Mouse (Mus musculus) neural tube, embryonic 14.5 days (tissue): ENCODE measurements around the gene Nktr. TPM values are rescaled to one million over a fixed set of nuclear protein-coding genes. Genes with fewer than 3 reads are reported as not detected.

ENCODE experiments used
- ATAC-seq: fragments of 200-750 bp; cut with Nextera tagmentation; 2 replicates; pipeline ENCODE4 v1.8.0; 2017; ENCODE audit warnings: low read depth, mild to moderate bottlenecking, moderate TSS enrichment, moderate library complexity
- H3K27ac ChIP-seq: fragments of 300-500 bp; sonication (generic); 2 replicates; pipeline ENCODE4 v1.5.1; 2014; ENCODE audit warnings: low read depth, mild to moderate bottlenecking, control low read depth, low read length, moderate library complexity, mixed read lengths
- H3K27me3 ChIP-seq: fragments of 300-500 bp; sonication (generic); 2 replicates; pipeline ENCODE4 v1.6.1; 2014; ENCODE audit warnings: low read length; ENCODE audit not compliant: control insufficient read depth, insufficient read depth
- H3K36me3 ChIP-seq: fragments of 300-500 bp; sonication (generic); 2 replicates; pipeline ENCODE4 v1.6.1; 2014; ENCODE audit warnings: low read length, mixed read lengths; ENCODE audit not compliant: control insufficient read depth, insufficient read depth
- H3K4me1 ChIP-seq: fragments of 300-500 bp; sonication (generic); 2 replicates; pipeline ENCODE4 v1.6.1; 2014; ENCODE audit warnings: low read length; ENCODE audit not compliant: control insufficient read depth, insufficient read depth
- H3K4me2 ChIP-seq: fragments of 300-500 bp; sonication (generic); 2 replicates; pipeline ENCODE4 v1.6.1; 2014; ENCODE audit warnings: mild to moderate bottlenecking, low read depth, low read length, control low read depth
- H3K4me3 ChIP-seq: fragments of 300-500 bp; sonication (generic); 2 replicates; pipeline ENCODE4 v1.5.1; 2014; ENCODE audit warnings: low read depth, low read length, control low read depth, mixed read lengths
- H3K9ac ChIP-seq: fragments of 300-500 bp; sonication (generic); replicated peaks from 2 replicates; pipeline ENCODE4 v1.6.1; 2014; ENCODE audit warnings: low read depth, mild to moderate bottlenecking, control low read depth, low read length, mixed read lengths
- H3K9me3 ChIP-seq: fragments of 300-500 bp; sonication (generic); 2 replicates; pipeline ENCODE4 v1.6.1; 2016; ENCODE audit warnings: low read length; ENCODE audit not compliant: control insufficient read depth
- WGBS: fragments of 180-500 bp; shearing (Covaris S2); extraction: QIAGEN DNeasy Blood & Tissue Kit; methylation state at CpG from one replicate; pipeline ENCODE4 v1.1.7; 2014; 5-methylcytosine and 5-hydroxymethylcytosine counted together
- polyA plus RNA-seq: library from polyadenylated mRNA; unstranded; fragments of >200 nt; fragmentation: Nextera tagmentation; extraction: Ambion mirVana; gene quantifications from 2 replicates; pipeline ENCODE4 v1.2.1, GENCODE M21; 2014

The Nktr gene
- polyA plus RNA-seq, 1 experiment from 2014 or later, result 82.9 TPM

DNA sequence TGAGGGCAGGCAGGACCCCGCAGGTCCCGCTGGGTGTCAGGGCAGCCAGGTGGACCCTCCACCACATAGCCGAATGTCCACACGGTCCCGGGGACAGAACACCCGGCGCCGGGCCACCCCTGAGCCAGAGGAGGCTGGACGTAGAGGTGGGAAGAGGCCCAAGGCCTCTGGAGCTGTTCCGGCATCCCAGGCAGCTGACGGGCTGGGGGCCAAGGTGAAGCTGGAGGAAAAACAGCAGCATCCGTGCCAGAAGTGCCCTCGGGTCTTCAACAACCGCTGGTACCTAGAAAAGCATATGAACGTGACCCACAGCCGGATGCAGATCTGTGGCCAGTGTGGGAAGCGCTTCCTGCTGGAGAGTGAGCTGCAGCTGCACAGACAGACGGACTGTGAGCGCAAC lies 44.7 kb downstream of the Nktr start:
- Histone ChIP-seq H3K9me3 (no peaks in the 10 kb centered on the region), H3K27me3 (no peaks in the 10 kb centered on the region), H3K9ac (no peak overlapping the region), H3K4me1 (peaks cover 16% of the 10 kb centered on the region), H3K27ac (no peak overlapping the region), H3K36me3 (peaks cover 55% of the 10 kb centered on the region), H3K4me3 (no peak overlapping the region), H3K4me2 (no peak overlapping the region)
- no peak for ATAC-seq
- 90% methylated on average over 19 of the region's 19 CpGs for WGBS

DNA sequence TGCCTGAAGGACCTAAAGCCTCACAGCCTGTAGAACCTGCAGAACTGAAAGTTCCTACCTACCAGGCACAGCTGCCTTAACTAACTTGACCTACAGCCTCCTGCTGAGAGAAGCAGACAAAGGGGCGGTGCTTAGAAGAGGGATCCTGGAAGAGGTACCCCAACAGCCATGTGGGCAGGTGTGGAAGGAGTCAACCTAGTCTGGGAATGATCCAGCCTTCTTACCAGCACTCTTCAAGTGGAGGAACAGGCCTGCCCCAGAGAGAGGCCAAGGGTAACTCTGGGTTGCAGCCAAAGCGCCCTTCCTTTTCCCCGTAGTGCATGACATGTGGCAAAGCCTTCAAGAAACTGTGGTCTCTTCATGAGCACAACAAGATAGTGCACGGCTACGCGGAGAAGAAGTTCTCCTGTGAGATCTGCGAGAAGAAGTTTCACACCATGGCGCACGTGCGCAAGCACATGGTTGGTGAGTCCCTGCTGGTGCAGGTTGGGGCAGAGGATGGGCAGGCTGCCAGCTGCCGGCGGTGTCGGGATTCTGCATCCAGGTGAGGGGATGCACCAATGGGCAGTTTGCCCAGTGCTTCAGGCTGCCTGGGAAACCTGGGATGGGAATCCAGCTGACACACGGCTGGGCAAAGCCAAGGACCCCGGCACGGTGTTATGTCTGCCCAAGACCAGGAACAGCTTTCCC lies 46.3 kb downstream of the Nktr start:
- ATAC-seq, result no peak
- Histone ChIP-seq H3K27ac (no peak overlapping the region), H3K4me3 (no peak overlapping the region), H3K9me3 (no peaks in the 10 kb centered on the region), H3K27me3 (no peaks in the 10 kb centered on the region), H3K9ac (no peak overlapping the region), H3K36me3 (peaks cover 60% of the 10 kb centered on the region), H3K4me2 (no peak overlapping the region), H3K4me1 (peaks cover 14% of the 10 kb centered on the region)
- 88% methylated on average over 16 of the region's 16 CpGs for WGBS

DNA sequence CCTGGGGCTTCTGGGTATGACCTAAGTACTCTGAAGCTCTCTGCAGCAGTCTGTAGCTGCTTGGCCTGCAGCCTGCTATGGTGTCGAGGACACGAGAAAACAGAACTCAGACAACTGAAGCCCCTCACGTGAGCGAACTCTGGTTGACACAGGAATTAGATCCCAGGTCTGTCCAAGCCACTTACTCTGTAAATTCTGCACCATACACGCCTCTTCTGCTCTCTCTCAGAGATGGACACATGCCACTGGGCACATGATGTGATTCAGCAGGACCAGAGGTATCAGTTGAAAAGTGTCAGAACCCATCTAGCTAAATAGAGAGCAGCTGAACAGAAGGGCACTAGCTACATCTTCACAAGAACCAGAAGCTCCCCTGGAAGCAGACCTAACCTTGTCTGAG lies 53.4 kb downstream of the Nktr start:
- Histone ChIP-seq H3K36me3 (peaks cover 16% of the 10 kb centered on the region), H3K4me3 (no peak overlapping the region), H3K9me3 (no peaks in the 10 kb centered on the region), H3K4me2 (no peak overlapping the region), H3K27me3 (peaks cover 10% of the 10 kb centered on the region), H3K27ac (no peak overlapping the region), H3K4me1 (no peaks in the 10 kb centered on the region), H3K9ac (no peak overlapping the region)
- WGBS, result 80% methylated on average over 5 of the region's 5 CpGs
- ATAC-seq, result no peak

- 0 out of 2 replicates have a peak, but pooled peaks cover 4% of the 10 kb centered on the region for H3K4me1 ChIP-seq
- no peaks in the 10 kb centered on the region for H3K9me3 ChIP-seq
- H3K27ac ChIP-seq, result no peak overlapping the region
- H3K36me3 ChIP-seq, result no peaks in the 10 kb centered on the region
- WGBS, result 82% methylated on average over 10 of the region's 10 CpGs
- H3K4me2 ChIP-seq, result no peak overlapping the region
- no peak overlapping the region for H3K4me3 ChIP-seq
- no peak overlapping the region for H3K9ac ChIP-seq
- no peak for ATAC-seq
- peaks cover 27% of the 10 kb centered on the region for H3K27me3 ChIP-seq
These were observed 57.0 kb downstream of the Nktr start for GRCm38 (mm10) chr9:121775951-121776350.

DNA sequence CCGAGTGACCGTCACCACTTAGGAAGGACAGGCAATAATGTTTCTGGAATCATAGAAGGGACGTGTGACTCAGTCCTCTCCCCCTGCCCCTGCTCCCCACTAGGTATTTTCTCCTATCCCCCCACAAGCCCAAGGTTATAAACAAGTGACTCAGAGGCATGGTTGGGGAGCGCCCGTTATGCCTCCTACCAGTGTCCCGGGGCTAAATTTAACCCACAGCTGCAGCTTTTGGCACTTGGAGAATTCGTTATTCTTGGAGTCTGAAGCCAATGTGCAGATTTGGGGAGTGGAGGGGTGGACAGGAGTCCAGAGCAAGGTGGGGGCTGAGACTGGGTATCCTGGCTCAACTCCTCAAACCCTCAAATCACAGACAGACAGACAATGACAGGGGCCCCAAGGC lies 57.5 kb downstream of the Nktr start:
- peaks cover 27% of the 10 kb centered on the region for H3K27me3 ChIP-seq
- 0 out of 2 replicates have a peak, but pooled peaks cover 4% of the 10 kb centered on the region for H3K4me1 ChIP-seq
- H3K9ac ChIP-seq, result no peak overlapping the region
- no peaks in the 10 kb centered on the region for H3K36me3 ChIP-seq
- no peaks in the 10 kb centered on the region for H3K9me3 ChIP-seq
- H3K27ac ChIP-seq, result no peak overlapping the region
- 85% methylated on average over 7 of the region's 7 CpGs for WGBS
- no peak overlapping the region for H3K4me3 ChIP-seq
- ATAC-seq, result no peak
- no peak overlapping the region for H3K4me2 ChIP-seq

- H3K27ac ChIP-seq, result no peak within 1 kb of the TSS
- peaks cover 27% of the 10 kb centered on the region for H3K27me3 ChIP-seq
- H3K9ac ChIP-seq, result peak within 1 kb of the TSS; percentile 48
- H3K9me3 ChIP-seq, result no peaks in the 10 kb centered on the region
- 0 out of 2 replicates have a peak, but pooled peaks cover 4% of the 10 kb centered on the region for H3K4me1 ChIP-seq
- no peaks in the 10 kb centered on the region for H3K36me3 ChIP-seq
- peak; percentile 56 for ATAC-seq
- WGBS, result 20% methylated on average over 30 of the region's 30 CpGs
- H3K4me2 ChIP-seq, result peak within 1 kb of the TSS; percentile 57
- peak within 1 kb of the TSS; percentile 31 for H3K4me3 ChIP-seq
These were observed 58.6 kb downstream of the Nktr start, which contains the start of gene Klhl40 for GRCm38 (mm10) chr9:121777484-121778065. TSS of gene Klhl40 (plus strand) at chr9:121777607.

- Histone ChIP-seq H3K4me1 (0 out of 2 replicates have a peak, but pooled peaks cover 4% of the 10 kb centered on the region), H3K4me3 (peak overlapping the region; percentile 31), H3K4me2 (peak overlapping the region; percentile 57), H3K36me3 (no peaks in the 10 kb centered on the region), H3K9me3 (no peaks in the 10 kb centered on the region), H3K27me3 (peaks cover 27% of the 10 kb centered on the region), H3K27ac (no peak overlapping the region), H3K9ac (peak overlapping the region; percentile 48)
- peak; percentile 67 for ATAC-seq
- WGBS, result 11% methylated on average over 54 of the region's 54 CpGs
These were observed 59.2 kb downstream of the Nktr start for GRCm38 (mm10) chr9:121778066-121778624.

DNA sequence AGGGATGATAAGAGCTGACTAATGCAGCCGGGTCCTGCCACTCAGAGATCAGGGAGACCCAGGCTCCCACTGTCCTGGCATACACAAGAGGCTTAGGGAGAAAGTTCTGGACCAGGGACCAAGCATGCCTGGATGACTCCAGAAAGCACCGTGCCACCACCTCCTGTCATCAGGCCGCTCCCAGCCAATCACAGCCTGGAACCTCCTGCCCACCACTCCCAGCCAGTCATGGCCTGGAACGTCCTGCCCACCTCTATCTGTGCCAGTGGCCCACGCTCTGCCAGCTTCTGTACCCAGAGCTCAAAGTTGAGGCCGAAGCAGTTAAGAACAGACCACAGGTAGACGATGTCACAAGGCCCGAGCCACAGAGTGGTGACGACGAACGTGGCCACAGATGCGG lies 65.8 kb downstream of the Nktr start:
- ATAC-seq, result no peak
- H3K4me1 ChIP-seq, result no peaks in the 10 kb centered on the region

GRCm38 (mm10) chr9:121785261-121785660 lies 66.3 kb downstream of the Nktr start:
- Histone ChIP-seq H3K36me3 (no peaks in the 10 kb centered on the region), H3K4me1 (no peaks in the 10 kb centered on the region), H3K9me3 (no peaks in the 10 kb centered on the region), H3K4me2 (no peak overlapping the region), H3K27me3 (no peaks in the 10 kb centered on the region), H3K9ac (no peak overlapping the region), H3K27ac (no peak overlapping the region), H3K4me3 (no peak overlapping the region)
- WGBS, result 88% methylated on average over 8 of the region's 8 CpGs
- no peak for ATAC-seq

More for the DNA sequence above, 65.8 kb downstream of the Nktr start:
- H3K27me3 ChIP-seq, result 0 out of 2 replicates have a peak, but pooled peaks cover 2% of the 10 kb centered on the region
- no peak overlapping the region for H3K9ac ChIP-seq
- H3K9me3 ChIP-seq, result no peaks in the 10 kb centered on the region
- no peak overlapping the region for H3K4me2 ChIP-seq
- H3K4me3 ChIP-seq, result no peak overlapping the region
- no peak overlapping the region for H3K27ac ChIP-seq
- 92% methylated on average over 12 of the region's 12 CpGs for WGBS
- H3K36me3 ChIP-seq, result no peaks in the 10 kb centered on the region
